Mouse (Mus musculus): Measurements from ENCODE around the gene Hist2h3c2.
"Not testable (repeated sequence)": the region's sequence is repeated elsewhere in the genome, so short reads cannot be mapped to it uniquely, and the experiment has no call there.

Gene Hist2h3c2

DNA sequence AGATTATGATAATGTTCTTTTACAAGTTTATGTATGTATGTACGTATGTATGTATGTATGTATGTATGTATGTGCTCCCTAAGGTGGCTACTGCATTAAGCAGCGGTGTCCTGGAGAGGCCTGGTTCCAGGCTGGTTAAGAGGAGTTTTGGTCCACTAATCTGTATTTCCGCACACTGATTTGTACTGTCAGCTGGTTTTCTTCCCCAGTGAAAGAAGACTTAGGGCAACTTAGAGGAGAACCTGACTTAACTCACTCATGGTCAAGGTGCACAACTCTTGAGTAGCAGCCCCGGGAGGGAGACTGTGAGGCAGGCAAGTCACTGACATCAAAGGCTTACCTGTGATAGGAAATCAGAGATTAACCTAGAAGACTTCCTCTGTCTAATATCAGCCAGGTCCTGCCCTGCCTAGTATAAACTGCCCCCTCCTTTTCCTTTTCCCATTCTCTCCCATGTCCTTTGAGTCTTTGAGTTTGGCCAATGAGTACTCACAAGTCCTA is 2.0 kb downstream of the Hist2h3c2 start:
- DNase-seq (ENCODE audit: low spot score in 2 of 2) = no peak

- no peak for DNase-seq (ENCODE audit: low spot score in 2 of 2)
These were observed 3.1 kb downstream of the Hist2h3c2 start for GRCm38 (mm10) chr3:96235836-96236235.

DNA sequence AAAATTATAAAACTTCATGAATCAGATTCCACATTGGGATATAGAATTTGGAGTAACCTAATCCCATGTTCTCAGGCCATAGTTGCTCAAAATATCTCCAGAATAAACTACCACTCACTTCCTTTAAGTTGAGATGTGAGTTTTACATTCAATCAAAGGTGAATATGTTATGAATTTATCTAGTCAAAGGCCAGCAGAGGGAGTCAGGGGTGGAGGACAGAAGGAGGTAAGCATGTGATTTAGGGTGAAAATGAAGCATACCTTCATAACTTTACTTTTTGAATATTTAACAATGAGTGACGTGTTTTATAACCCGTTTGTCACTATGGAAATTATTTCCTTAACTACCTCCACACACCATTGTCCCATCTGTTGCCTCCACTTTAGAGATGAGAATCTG is 4.0 kb downstream of the Hist2h3c2 start:
- DNase-seq (ENCODE audit: low spot score in 2 of 2) = no peak

DNA sequence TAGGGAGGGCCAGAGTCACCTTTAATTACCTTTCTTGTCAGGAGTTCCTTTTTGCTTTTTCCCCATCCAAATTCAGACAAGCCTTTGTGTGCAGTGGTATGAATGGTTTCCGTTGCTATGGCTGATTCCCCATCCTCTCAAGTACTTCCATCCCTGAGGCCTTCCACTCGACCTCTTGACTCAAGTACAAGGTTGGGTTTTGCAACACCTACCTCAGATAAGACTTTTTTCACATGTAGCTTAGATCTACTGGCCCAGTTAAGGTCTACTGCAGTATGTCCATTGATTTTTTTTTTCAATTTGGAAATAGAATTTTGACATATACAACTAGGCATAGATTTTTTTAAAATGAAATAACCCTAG is 7.2 kb downstream of the Hist2h3c2 start:
- DNase-seq (ENCODE audit: low spot score in 2 of 2) = no peak

DNA sequence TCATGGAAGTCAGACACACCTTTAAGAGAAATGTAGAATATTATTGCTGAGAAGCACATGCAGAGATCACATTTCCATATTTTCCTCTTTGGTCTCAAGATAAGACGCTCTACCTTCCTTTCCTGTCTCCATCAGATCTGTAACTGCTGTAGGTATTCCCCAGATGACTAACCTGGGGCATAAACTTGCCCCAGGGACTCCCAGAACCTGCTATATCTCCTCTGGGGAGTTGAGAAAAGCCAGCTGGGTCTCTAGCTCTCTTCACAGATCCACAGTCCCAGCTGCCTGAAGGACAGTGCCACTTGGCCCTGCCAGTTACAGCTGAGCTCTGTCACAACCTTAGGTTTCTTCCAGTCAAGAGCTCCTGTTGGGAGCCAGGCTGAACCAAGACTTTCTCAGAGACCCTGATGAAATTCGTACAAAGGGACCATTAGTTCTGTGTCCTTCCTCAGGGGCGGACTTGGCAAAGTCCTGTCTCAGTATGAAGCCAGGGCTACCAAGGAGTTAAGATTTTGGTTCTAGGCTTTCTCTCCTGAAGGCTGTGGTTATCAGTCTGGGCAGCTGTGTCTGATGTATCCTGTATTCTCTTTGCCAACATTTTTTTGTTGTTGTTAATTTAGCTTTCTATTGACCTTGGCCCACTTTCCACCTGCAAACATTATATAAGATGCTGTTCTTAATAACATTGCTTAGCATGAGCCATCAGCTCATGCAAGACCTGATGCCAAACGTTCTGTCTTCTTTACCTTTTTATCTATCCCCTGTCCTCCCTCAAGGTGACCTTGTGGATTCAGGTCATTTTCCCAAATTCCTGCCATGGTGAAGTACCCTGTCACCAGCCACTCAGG is 7.8 kb downstream of the Hist2h3c2 start:
- no peak for DNase-seq (ENCODE audit: low spot score in 2 of 2)

GRCm38 (mm10) chr3:96230404-96230803 is 8.5 kb downstream of the Hist2h3c2 start:
- DNase-seq (ENCODE audit: low spot score in 2 of 2) = no peak

DNA sequence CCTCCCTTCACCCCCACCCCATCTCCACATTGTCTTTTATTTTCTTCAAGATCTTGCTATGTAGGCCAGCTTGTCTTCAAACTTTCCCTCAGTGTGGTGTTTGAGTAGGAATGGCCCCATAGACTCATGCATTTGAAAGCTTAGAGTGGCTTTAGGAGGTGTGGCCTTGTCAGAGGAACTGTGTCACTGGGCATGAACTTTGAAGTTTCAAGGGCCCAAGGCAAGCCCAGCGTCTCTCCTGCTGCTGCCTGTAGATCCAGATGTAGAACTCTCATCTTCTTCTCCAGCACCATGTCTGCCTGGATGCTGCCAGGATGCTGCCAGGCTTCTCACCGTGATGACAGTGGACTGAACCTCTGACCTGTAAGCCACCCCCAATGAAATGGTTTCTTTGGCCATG is 10.1 kb downstream of the Hist2h3c2 start:
- no peak for DNase-seq (ENCODE audit: low spot score in 2 of 2)

DNA sequence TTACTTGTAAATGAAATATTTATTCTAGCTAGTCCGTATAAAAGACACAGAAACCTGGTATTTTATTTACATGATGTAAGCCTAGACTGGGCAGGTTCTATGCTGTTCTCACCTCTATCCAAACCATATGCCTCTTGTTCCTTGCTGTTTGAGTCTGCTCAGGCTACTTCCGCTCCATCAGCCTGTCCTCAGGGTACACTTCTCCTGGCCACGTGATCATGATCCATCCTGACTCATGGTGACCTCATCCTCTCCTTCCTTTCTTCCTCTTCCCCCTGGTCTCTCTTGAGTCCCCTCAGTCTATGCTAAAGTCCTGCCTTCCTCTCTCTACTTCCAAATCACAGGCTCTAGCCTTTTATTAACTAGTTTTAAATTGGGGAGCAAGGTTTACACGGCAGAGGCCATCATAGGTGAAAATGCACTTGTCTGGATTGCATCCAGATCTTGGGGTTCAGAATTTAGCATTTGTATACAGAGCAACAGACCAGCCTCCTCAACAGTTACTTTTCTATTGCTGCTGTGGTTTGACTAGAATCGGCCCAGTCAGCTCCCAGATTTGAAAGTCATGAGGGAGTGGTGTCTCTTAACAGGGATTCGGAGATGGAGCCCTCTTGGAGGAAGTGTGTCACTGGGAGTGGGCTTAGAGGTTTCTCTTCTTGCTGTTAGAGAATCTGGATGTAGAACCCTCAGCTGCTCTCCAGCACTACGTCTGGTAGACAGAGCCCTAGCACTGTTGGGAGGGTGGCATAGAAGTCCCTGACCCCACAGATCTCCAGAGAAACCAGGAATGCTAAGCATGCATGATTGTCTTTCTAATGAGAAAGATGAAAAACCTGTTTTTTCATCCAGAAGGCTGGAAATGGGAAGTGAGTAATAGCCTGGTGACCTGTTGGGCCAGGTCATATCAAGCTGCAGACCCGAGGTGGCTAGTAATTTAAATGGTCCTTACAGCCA is 12.0 kb downstream of the Hist2h3c2 start:
- no peak for DNase-seq (ENCODE audit: low spot score in 2 of 2)

DNA sequence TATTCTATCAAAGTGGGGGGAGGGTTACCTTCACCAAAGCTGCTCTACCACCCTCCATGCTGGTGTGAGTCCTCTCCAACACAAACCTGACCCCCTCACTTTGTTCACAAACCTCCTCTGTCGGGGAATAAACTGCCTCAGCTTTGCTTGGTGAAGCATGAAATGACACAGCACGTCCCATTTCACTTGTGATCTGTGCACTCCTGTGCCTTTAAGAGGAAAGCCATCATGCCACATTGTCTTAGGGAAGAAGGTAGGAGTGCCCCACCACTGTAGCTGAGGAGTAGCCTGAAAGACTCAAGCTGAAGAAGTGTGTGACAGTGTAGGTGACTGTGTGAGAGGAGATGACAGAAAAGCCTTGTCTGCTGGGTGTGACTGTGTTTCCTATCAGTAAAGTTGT is 13.5 kb downstream of the Hist2h3c2 start:
- DNase-seq (ENCODE audit: low spot score in 2 of 2) = no peak

- no peak for DNase-seq (ENCODE audit: low spot score in 2 of 2)
These were observed 16.2 kb downstream of the Hist2h3c2 start for GRCm38 (mm10) chr3:96222774-96223173.

- no peak for DNase-seq (ENCODE audit: low spot score in 2 of 2)
These were observed 17.3 kb downstream of the Hist2h3c2 start for GRCm38 (mm10) chr3:96221640-96222038.

- DNase-seq (ENCODE audit: low spot score in 2 of 2) = peak; percentile 79 to 80
These were observed 17.9 kb downstream of the Hist2h3c2 start, which contains the start of the genes Hist2h2ac and Hist2h2be for GRCm38 (mm10) chr3:96220765-96221639. Hist2h2ac (minus strand) TSS chr3:96220880. Hist2h2be (plus strand) TSS chr3:96221119.

DNA sequence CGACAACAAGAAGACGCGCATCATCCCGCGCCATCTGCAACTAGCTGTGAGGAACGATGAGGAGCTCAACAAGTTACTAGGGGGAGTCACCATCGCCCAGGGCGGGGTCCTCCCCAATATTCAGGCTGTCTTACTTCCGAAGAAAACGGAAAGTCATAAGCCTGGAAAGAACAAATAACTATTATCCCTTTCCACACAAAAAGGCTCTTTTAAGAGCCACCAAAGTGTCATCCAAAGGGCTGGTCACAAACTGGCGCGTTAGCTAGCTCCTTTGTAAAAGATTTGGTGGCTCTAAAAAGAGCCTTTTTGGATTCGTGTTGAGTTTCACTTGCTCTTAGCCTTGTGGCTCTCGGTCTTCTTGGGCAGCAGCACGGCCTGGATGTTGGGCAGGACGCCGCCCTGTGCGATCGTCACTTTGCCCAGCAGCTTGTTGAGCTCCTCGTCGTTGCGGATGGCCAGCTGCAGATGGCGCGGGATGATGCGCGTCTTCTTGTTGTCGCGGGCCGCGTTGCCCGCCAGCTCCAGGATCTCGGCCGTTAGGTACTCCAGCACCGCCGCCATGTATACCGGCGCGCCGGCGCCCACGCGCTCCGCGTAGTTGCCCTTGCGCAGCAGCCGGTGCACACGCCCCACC is 18.7 kb downstream of the Hist2h3c2 start:
- DNase-seq (ENCODE audit: low spot score in 2 of 2) = peak in 1 of 2 experiments; percentile 28

DNA sequence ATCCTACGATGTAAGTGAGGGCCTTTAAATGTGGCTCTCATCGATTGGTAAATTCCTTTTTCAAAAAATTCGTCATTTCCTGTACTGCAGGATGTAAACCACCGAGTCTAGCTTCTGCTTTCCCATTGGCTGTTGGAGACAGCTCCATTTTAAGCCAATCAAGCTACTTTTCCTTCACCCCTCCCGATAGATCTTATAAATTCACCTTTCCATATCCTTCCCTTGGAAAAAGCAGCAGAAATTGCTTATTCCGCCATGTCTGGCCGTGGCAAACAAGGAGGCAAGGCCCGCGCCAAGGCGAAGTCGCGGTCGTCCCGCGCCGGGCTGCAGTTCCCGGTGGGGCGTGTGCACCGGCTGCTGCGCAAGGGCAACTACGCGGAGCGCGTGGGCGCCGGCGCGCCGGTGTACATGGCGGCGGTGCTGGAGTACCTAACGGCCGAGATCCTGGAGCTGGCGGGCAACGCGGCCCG is 19.2 kb downstream of the Hist2h3c2 start, which contains the start of the genes Bola1 and Hist2h2ab:
Gene Bola1 (minus strand): TSS at position 49 of the 470 bp plus-strand sequence.
Gene Hist2h2ab (plus strand): TSS at position 205 of the 470 bp plus-strand sequence.
- peak; percentile 73 to 75 for DNase-seq (ENCODE audit: low spot score in 2 of 2)

DNA sequence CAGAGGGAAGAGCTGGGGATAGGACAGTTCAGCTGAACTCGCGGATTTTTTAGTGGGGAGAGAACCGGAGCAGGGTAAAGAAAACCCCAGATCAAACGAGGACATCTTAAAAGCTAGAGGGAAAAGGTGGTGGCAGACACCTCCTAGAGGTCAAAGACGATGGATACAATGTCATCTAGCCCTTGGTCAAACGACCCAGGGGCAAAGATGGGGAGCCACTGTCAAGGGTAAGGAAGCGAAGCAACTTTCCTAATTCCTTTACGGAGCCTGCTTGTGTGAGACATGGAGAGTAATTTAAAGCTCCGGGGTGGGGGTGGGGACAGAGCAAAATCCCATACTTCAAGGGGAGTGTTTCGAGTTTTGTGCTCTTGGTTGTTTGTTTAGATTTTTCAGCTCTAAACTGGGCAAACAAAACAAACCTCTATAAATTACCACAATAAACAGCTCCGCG is 19.7 kb downstream of the Hist2h3c2 start:
- no peak for DNase-seq (ENCODE audit: low spot score in 2 of 2)

DNA sequence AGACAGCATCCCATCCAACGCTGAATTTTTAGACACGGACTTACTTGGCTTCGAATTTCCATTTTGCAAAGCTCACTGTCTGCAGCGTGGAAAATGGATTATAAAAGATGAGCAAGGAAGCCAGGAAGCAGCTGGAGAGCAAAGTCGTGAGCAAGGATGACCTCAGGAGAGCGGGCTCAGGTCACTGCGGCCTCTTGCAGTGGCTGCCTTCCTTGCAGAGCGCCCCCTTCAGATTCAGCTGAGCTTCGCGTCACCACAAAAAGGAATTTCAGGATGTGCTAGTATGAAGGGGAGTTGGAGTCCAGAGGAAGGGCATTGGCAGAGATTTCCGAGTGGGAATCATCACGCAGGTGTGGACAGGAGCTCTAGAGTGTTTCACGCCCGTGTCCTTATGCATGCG is 29.7 kb downstream of the Hist2h3c2 start:
- no peak for DNase-seq (ENCODE audit: low spot score in 2 of 2)

DNA sequence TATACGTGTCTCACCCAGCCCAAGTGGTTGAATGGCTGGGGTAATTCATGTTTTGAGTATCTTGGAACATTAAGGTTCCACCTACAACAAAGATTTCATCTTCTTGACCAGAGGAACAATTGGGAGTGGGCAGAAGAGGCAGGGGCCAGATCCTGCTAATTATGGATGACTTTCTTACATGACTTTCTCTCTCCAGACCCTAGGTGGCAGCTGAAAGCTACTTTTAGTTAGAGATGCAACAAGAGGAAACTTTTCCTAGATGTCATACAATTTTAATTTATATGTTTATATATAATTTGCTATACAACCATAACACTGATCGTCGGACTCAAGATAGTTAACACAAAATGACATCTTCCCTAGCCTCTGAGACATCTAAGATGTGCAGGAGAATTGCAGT is 31.1 kb downstream of the Hist2h3c2 start:
- no peak for DNase-seq (ENCODE audit: low spot score in 2 of 2)

GRCm38 (mm10) chr3:96199731-96200130 is 39.2 kb downstream of the Hist2h3c2 start:
- DNase-seq (ENCODE audit: low spot score in 2 of 2) = no peak

DNA sequence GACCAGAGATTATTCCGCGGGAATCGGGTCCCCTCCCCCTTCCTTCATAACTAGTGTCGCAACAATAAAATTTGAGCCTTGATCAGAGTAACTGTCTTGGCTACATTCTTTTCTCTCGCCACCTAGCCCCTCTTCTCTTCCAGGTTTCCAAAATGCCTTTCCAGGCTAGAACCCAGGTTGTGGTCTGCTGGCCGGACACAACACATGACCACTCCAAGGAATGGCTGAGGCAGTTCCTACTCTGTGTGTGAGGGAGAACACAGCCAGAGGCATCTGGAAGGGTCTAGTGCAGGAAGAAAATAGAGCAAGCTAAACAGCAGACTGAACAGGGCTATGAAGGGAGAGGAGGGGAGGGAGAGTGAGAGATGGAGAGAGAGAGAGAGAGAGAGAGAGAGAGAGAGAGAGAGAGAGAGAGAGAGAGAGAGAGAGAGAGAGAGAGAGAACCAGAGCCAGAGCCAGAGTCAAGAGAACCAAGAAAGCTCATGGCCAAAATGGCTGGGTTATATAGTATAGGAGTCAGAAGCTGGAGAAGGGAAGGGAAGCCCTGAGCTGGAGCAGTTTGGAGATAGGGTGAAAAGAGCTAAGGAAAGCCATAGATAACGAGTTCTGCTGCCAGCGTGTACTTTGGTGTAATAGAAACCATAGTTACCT is 40.2 kb downstream of the Hist2h3c2 start:
- not testable (repeated sequence) for DNase-seq (ENCODE audit: low spot score in 2 of 2)

DNA sequence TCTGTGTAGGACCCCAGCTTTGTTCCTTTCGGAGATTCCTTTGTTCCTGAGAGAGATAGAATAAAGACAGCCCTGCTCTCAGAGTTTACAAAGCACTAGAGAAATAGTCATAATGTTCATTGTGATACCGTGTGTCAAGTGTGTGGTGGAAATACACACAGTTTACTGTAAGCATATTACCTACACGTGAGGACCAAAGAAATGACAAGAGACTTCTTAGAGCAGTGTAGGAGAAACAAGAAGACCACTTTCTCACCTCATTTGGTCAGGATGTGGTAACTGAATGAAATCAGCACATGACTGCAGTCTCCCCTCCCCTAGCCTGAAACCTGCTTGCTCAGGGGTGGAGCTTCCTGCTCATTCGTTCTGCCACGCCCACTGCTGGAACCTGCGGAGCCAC is 40.7 kb downstream of the Hist2h3c2 start:
- no peak for DNase-seq (ENCODE audit: low spot score in 2 of 2)
